Mouse (Mus musculus): ENCODE measurements around the gene Tpm1.

DNA sequence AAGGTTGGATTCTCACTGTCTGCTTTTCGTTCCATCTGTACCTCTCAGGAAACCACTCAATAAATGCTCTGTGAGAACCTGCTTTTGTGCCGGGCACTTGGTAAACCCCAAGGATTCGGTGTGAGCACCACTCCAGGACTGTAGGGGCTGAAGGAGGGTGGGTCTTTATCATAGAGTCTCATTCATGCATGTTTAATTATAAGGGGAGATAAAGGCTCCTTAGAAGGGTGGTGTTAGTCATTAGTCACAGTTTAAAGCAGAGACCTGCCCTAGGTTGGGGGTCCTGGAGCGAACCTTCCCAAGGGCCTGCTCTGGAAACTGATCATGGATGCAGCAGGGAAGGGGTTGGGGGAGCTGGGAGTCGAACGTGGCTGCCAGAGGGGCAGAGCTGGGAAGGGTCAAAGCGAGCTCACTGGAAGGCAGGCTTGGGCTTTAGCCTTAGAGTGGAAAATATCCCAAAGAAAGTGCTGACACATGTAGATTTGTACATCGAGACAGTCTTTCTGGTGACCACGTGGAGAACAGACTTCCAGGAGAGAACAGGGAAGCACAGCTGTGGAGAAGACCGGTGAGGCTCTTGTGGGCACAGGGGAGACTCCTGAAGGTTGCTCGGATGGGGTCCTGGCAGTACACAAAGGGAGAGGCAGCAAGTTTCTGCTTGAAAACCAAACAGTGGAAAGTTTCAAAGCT, 60.9 kb downstream of the Tpm1 start:
- TF ChIP-seq HCFC1 (IDR thresholded peaks at IDR 0.05; ENCODE audit: borderline replicate concordance, insufficient read depth, low read length) (no peak), ZC3H11A (IDR thresholded peaks at IDR 0.05; ENCODE audit: borderline replicate concordance, low read depth, low read length) (no peak), ZNF384 (IDR thresholded peaks at IDR 0.05; ENCODE audit: low read depth, low read length) (no peak), MAFK (IDR thresholded peaks at IDR 0.05; ENCODE audit: insufficient read depth, low read depth, low read length) (no peak)
